Mouse (Mus musculus): ENCODE measurements around the gene Nek1.

DNA sequence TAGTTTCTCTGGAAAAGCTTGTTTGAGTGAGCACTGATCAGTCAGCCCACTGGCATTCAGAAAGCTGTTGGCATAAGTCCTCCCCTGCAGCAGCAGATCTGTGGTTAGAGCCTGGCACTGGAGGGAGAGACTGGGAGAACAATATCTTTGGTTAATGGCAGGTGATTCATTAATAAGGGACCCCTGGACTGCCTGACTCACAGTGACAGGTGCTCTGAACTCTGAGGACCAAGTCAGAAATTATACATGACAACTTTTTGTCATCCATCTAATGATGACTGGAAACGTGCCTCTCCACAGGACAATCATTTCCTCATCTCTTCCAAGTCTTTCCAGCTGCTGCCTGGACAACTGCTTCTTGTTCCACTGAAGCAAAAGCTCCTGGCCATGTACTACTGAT, 163.4 kb downstream of the Nek1 start:
- no peak for TF ChIP-seq CTCF (IDR thresholded peaks at IDR 0.05 in 2 of 3, conservative IDR thresholded peaks at IDR 0.05 in 1 of 3; ENCODE audit: control insufficient read depth in 1 of 3, insufficient read depth in 1 of 3, low read depth in 2 of 3, low read length in 3 of 3, poor library complexity in 1 of 3, severe bottlenecking in 1 of 3)
- TF ChIP-seq MAFK (IDR thresholded peaks at IDR 0.05; ENCODE audit: borderline replicate concordance, low read depth, low read length): no peak
- no peak for TF ChIP-seq ELF1 (IDR thresholded peaks at IDR 0.05; ENCODE audit: low read depth, low read length)
- no peak for TF ChIP-seq UBTF (IDR thresholded peaks at IDR 0.05; ENCODE audit: borderline replicate concordance, insufficient read depth, low read depth, low read length)
- no peak for TF ChIP-seq JUND (IDR thresholded peaks at IDR 0.05; ENCODE audit: low read depth, low read length)
- no peak for TF ChIP-seq EP300 (IDR thresholded peaks at IDR 0.05; ENCODE audit: low read depth in 1 of 2, low read length in 2 of 2)
- no peak for TF ChIP-seq POLR2AphosphoS2 (IDR thresholded peaks at IDR 0.05; ENCODE audit: low read length)
- TF ChIP-seq MAZ (IDR thresholded peaks at IDR 0.05; ENCODE audit: low read depth, low read length): no peak
- no peak for TF ChIP-seq ZC3H11A (IDR thresholded peaks at IDR 0.05; ENCODE audit: low read depth, low read length)
- no peak for TF ChIP-seq CHD2 (IDR thresholded peaks at IDR 0.05; ENCODE audit: low read length)
- TF ChIP-seq POLR2A (IDR thresholded peaks at IDR 0.05; ENCODE audit: control insufficient read depth in 1 of 2, insufficient read depth in 1 of 2, low read depth in 1 of 2, low read length in 2 of 2, poor library complexity in 1 of 2): no peak
- no peak for TF ChIP-seq HCFC1 (IDR thresholded peaks at IDR 0.05; ENCODE audit: low read depth, low read length)
- TF ChIP-seq GATA1 (IDR thresholded peaks at IDR 0.05; ENCODE audit: low read depth, low read length): no peak
- TF ChIP-seq MAX (IDR thresholded peaks at IDR 0.05; ENCODE audit: low read length): no peak

Measured in MEL (cell line).